Mouse (Mus musculus): ENCODE results near the gene Krt4.
A peak's percentile ranks its signal among the peaks of the same experiment; 100 is the strongest.

The Krt4 gene

DNA sequence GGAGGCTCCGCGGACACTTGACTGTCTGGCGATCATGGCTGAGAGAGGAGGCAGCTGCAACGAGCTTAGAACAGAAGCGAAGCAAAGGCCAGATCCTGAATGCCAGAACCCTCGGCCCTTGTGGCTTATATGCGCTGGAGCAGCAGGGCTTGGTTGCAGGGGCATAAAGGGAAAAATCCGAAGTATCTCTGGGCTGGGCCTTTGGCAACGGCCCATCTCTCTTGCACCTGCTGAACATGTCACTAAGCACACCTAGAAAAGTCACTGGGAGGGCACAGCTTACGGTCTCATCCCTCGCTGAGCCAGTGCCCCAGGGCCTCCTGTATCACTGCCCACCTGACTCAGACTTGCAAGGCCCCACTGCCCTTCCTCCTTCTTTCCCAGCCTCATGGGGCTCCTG lies at the start of gene Krt4:
TSS of gene Krt4 (minus strand) at position 101 of the 400 bp plus-strand sequence.
- DNase-seq (ENCODE audit: low spot score), result peak; percentile 26

DNA sequence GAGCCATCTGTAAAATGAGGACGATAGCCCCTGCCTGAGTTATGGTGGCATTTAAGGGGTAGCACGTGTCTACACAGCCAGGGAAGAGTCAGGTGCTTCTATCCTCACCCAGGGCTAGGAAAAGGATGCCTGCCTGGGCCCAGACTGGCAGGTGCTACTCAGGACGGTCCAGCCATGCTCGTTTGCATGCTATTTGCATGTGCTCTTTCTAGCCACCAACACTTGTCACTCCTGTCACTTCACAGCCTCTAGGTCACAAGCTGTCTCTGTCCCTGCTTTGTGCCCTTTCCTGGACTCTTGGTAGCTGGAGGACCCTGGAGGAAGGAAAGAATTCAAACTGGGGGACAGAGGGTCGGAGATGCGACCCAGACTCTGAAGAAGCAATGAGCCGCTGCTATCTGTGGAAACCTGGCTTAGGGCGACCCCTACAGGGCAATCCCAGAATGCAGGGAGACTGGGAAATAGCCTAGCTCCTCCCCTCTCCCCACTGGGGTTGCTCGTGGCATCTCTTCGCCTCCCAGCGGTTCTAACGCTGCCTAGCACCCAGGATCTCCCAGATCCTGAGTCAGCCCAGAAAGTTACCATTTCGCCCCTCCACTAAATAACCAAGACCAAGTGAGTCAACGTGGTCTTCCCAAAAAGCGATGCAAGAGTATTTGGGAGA lies 49.0 kb upstream of the Krt4 start:
- peak; percentile 97 for DNase-seq (ENCODE audit: low spot score)

DNA sequence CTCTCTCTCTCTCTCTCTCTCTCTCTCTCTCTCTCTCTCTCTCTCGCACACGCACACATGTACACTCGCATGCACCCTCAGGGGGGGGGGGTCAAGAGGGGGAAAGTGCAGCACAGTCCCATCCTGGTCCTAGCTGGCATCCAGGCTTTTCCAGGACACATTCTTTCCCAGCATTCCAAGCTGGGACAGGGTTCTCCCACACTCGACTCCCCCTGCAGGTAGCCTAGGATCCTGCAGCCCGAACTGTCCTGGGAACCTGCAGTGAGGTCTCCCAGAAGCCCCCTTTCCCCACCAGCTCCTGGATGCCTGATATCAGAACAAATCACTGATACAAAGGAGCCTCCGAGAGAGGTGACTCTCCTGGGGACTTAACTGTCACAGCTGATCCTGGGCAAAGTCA lies 46.0 kb upstream of the Krt4 start:
- peak; percentile 66 for DNase-seq (ENCODE audit: low spot score)

DNA sequence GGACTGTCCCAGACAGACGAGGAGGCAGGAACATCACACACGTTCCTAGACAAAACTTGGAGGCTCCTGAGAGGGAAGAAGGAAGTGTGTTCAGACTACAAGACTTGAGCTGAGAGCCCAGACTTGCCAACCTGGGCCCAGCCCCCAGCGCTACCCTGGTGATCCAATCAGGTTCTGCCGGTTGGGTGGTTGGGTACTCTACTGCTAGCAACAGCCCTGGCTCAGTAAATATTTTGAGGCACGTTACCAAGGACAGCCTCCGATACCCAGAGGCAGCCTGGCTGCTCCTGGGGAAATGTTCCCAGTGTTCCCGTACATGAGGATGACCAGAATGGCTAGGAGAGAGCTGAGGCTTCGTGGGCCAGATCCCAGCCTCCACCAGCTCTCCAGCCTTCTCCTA lies 42.3 kb upstream of the Krt4 start:
- DNase-seq (ENCODE audit: low spot score), result peak; percentile 86

DNA sequence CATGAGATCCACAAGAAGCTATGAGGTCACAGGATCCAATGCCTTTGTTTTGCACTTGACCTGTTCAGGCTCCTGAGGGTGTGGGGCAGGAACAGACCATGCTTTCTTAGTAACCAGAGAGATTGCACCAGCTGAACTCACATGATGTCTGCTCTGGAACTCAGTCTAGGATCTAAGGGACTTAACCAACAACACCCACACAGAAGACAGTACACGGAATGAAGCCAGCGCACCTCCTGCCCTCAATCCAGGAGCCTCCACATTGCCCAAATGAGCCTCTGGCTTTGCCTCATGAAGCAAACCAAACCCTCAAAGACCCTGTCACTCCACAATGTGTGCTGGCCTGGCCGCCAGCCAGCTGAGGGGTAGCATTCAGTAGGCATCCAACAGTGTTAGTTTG lies 34.4 kb upstream of the Krt4 start:
- no peak for DNase-seq (ENCODE audit: low spot score)

DNA sequence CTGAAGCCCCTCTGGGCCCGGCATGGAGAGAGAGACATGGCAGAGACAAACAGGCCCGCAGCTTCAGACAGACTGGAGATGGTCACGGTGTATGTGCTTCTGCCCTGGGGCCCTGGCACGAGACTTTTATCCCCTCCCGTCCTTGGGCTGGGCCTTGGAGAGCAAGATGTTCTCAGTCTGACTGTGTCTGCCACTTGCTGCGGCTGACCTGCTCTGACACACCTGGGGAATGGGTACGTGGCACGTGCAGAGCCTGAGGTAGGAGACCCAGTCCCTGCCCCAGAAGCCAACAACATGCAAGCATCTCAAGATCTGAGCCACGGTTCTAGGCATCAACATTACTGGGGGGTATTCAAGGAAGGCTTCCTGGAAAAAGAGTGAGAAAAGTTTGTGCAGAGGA lies 29.7 kb upstream of the Krt4 start, which contains the start of gene Krt78:
TSS of gene Krt78 (minus strand) at position 101 of the 400 bp plus-strand sequence.
- DNase-seq (ENCODE audit: low spot score), result no peak

DNA sequence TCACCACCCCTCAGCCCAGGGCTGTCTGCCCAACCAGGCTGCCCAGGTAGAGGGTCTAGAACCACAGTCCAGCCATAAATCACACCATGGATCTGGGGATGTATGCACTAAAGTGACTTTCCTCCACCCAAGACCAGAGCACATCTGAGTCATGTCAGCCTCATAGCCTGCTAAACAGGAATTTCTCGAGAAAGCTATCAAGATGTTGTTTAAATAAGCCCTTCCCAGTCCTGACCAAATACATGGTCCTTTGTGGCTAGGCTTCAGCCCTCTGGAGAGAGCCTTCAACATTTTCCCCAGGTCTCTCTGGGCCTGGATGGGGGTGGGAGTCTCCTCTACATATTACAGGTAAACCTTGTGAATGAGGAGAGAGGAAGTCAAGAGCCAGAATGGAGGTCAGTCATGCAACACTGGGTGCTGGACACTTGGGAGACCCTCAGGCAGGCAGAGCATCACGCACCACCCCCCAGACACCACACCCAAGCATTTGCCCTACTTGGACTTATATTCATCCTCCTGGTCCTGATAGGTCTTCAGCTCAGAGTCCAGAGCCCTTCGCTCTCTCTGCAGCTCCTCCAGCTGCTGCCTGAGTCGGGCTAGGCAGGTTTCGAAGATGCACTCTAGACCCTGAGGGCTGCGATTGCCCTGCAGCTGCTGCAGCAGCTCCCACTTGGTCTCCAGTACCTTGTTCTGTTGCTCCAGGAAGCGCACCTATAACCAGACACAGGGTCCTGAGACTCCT lies 28.4 kb upstream of the Krt4 start:
- DNase-seq (ENCODE audit: low spot score), result peak; percentile 40

DNA sequence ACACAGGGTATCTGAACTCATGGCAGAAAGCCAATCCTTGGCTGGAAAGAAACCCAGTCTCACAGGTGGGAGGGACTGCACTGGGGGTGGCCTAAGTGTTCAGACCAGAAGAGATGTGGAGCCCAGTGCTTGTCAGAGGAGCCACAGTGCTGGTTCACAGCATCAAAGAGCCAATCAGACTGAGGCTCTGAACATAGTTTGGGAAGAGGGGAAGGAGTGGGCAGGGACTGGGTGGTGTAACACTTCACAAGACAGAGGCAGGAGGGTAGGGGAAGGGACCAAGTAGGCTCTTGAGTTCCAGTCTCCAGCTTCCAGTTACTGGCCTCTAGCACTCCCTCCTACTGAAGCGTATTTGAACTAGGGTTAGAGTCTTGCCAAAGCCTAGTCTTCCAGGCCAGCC lies 20.9 kb upstream of the Krt4 start:
- no peak for DNase-seq (ENCODE audit: low spot score)

DNA sequence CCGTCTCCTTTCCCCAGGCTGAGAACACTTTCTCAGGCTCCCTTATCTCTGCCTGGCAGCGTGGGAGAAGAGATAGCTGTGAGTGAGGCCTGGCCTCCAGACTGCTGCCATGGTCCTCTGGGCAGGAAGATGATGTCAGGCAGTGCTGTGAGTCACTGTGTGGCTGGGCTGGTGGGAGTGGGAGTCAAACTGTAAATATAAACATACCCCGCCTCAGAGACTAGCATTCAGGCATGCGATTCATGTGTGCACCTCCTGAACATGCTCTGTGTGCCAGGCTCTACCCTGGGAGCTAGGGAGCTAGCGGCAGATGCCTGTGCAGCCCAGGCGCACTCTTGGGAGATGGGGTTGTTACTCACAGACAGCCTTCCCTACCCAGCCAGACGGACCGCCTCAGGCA lies 17.4 kb upstream of the Krt4 start:
- DNase-seq (ENCODE audit: low spot score), result peak; percentile 45

DNA sequence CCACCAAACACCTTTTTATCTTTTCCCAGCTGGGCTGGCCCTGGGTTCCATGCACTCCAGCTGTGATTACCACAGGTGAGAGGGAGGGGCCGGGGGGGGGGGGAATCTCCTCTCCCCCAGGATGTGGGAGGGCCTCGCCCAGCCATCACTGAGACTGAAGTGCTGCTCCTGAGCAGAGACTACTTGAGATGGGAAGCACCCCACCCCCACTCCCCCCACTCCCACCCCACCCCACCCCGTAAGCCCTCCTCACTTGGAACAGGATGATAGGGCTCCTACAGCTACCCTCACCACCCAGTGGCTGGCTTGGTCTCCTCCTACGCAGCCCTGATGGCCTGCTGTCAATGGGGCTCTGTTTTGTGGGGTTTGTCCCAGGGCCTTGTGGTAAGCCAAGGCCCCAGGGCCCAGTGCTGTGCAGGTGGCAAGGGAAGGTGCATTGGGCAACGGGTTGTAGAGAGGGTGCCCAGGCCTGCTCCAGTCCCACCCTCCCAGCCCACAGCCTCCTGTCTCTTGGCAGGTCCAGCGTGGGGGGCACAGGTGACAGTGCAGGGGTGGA lies 15.8 kb upstream of the Krt4 start, which contains the start of gene Krt79:
TSS of gene Krt79 (minus strand) at position 51 of the 556 bp plus-strand sequence.
- DNase-seq (ENCODE audit: low spot score), result no peak

DNA sequence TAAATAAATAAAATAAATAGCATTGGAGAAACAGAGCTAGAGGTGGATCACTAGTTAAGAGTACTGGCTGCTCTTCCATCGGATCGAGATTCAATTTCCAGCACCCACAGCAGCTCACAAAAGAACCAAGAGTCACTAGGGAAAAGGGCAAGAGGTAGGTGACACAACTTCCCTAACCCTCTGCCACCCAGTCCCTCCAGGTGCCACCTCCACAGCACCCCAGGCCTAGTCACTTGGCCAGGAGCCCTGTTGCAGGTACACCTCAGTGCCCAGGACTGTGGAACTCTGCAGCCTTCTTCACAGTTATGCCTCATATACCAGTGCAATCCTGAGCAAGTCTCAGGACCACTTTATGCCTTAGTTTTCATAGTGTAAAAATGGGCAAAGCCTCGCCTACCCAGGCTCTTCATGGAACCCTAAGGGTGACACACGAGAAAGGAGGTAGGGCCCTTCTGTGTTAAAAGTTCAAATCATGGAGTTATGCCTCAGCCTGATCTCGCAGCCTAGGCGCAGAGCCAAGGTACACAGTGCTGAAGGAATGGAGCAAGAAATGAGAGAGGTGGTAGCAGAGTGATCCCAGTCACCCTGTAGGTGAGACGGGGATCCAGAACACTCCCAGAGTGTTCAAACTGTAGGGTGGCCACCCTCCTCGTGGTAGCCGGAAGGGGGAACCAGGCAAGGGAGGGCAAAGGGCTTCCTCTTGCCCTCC lies 14.2 kb upstream of the Krt4 start:
- DNase-seq (ENCODE audit: low spot score), result peak; percentile 71

DNA sequence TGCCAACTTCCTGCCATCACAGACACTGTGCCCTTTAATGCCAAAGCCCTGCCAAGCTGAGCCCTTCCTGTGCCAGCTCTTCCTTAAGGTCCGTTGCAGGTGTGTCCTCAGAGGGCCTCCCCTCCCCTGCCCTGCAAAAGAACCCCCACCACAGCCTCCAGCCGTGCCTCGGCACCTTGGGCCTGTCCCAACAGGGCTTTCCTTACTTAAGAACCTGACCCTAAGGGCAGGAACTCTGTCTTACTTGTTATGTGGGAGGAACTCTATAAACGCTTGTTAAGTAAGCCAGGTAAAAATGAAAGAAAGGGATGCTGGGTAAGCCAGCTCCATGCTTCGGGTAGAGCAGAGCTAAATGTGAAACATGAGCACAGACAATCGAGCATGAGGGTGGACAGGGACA lies 8.5 kb upstream of the Krt4 start:
- no peak for DNase-seq (ENCODE audit: low spot score)

DNA sequence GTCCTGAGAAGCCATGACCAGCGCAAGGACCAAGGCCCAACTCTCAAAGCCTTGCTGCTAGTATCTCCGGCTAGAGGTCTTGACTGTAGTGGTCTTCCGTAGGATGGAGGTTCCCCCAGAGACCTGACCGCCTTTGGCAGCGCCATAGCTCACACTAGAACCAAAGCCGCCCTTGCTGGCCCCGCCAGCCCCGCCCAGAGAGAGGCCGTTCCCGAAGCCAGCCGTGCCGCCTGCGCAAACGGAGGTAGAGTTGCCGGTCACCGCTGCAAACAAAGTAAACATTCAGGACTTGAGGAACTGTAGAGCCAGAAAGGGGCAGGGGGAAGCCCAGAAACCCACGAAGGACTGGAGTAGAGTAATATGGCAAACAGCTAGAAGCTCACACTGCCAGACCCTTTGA lies 5.1 kb upstream of the Krt4 start:
- peak; percentile 72 for DNase-seq (ENCODE audit: low spot score)

DNA sequence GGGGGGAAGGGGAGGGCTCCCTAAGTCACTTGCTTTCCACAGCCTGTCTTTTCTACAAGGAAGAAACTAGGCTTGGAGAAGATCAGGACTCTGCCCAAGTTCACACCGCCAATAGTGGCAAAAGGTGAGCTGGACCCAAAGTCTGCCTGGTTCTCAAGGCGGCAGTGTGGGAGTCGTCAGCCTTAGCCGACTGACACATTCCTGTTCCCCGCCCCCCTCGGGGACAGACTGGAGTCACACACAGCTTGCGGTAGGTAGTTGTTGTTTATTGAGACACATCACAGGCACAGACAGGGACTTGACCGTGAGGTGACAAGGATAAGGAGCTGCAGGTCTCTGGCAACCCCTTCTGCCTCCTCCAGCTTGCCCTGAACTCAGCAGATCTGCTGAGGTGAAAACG lies 4.6 kb upstream of the Krt4 start:
- DNase-seq (ENCODE audit: low spot score), result peak; percentile 61

DNA sequence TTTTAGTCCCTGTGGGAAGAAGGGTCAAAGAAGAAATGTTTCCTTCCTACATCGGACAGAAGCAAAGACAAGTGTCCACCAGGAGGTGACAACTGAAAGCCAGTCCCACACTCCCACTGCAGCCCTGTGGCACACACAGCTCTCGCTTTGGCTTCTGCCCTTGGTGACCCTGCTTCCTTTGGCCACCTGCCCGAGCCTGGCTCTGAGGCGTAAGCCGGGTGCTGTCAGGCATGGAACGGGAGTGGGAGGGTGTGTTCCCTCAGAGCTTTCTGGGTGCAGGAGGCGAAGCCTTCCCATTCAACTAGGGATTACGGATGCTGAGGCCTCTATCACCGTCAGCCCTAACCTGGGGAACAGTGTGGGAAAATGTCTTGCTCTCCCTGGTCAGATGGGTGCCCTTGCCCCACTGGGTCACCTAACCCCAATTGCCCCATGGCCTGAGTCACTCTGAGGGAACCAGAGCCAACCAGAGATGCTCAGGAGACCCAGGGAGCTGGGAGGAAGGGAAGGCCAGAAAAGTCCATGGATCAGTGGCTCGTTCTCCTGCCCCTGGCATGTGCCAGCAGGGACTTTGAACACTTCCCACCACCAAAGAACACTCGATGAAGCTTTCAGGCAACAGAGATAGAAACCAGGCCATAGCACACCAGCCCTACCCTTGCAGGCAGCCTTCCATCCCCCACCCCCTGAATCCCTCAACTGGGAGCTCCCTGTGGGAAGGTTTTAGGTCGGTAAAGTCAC lies 3.0 kb upstream of the Krt4 start:
- DNase-seq (ENCODE audit: low spot score), result peak; percentile 68

DNA sequence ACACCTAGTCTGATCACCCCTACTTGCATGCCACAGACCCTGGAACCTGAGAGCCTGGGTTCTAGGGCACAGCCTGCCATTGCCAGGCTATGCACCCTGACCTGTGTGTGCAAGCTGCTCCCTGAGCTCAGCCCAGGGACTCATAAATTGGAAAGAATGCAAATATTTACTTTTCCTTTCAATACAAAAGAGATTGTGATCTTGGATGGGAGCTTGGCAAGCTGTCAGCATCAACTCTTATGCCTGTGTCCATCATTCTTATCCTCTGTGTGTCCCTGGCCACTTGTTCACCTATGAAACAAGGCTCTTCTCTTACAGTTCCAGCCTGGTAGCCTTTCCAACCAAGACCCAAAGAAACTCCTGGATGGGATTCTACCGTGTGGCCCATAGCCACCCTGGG lies 506 bp upstream of the Krt4 start:
- peak; percentile 32 for DNase-seq (ENCODE audit: low spot score)

DNA sequence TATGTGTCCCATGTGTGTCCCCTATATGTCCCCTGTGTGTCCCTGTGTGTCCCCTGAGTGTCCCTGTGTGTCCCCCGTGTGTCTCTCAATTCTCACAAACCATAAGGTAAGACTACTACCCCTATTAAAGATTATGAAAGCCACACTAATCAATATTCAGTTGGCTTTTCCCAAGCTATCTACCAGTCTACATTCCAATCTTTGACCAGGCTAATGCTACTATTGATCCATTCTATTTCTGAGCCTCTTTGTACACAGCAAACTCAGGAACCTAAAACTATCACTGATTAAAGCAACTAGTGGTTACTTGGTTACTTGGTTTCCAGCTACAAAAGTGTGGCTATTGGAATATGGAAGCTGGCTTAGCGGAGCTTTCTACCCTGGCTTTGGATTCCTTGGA lies 2.2 kb downstream of the Krt4 start:
- no peak for DNase-seq (ENCODE audit: low spot score)

DNA sequence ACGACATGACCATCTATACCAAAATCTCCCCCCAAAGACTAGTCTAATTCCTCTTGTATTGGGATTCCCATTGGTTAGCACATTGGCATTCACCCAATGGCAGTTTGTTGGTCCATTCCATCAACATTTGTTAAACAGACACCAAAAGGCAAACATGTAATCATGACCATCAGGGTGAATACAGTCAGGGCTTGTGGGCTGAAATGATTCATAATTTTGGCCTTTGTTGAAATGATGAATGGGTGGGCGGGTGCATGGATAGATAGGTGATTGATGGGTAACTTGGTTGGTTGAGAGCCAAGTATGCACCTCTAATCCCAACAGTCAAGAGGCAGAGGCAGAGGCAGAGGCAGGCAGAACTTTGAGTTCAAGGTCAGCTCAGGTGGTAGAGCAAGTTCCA lies 8.5 kb downstream of the Krt4 start:
- no peak for DNase-seq (ENCODE audit: low spot score)

DNA sequence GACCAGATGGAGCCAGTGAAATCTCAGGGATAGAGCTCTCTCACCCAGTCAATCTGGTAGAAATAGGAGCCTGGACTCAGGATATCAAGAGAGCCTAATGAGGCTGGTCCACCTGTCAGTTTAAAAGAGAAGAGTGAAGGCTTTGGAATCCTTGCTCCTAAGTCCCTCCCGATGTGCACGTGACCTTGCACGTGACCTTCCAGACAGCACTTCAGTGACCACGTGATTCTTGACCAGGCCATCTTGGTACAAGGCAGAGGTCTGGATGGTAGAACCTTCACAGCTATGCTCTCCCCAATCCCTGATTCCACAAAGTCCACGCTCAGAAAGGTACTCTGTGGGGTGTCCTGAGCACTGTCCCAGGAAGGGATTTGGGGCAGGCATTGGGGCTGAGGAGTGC lies 19.7 kb downstream of the Krt4 start:
- no peak for DNase-seq (ENCODE audit: low spot score)

DNA sequence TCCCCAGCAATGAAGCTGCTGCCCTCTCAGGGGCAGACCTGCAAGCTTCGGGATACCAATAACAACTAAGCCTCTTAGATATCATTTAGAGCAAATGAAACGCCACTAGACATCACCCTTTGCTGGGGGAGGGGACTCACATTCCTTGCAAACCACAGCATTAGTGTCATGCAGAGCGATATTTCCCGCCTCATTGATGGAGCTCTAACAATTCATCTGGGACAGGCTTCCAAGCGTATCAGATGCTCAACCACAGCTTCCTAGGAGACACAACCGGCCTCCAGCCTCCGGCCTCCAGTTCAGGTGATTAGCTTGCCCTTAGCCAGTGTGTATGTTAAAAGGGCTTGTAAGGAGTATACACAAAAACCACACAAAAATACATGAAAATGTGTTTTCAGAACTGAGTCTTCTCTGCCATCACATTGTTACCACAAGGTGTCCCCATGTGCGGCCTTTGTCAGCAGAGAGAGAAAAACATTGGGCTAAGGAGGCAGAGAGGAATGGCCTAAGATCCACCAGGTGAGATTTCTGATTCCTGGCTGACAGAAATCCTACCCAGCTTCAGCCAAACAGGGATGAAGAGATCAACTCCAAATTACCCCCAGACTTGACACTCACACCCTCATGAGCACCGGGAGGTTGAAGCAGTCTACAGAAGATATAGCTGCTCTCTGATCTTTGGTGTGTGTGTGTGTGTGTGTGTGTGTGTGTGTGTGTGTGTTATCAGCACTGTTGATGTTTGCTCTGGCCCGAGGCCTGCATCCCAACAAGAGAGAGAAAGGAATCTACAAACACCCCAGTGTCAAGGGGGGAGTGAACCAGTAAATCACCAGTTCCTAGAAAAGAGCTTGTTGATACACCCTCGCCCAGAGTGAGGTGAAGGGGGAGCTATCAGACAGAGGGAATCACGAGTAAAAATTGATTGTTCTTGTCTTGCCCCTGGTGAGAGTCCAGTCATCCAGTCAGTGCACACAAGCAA lies 22.1 kb downstream of the Krt4 start:
- peak; percentile 31 for DNase-seq (ENCODE audit: low spot score)

DNA sequence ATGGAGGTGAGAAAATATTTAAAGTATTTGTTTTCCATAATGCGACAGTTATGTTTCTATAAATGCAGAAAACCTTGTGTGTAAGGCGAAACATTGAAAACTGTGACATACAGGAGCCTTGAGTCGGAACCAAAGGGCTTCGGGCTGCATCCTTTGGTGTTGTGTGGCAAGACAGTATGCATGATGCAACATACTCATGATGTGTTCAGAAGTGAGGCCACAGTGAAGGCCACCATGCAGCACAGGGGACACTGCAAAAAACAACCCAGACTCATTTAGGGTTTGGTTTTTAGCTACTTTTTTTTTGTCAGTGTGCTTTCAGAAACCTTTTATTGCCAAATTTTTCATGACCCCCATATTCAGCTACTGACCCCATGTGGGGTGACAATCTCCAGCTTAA lies 29.3 kb downstream of the Krt4 start:
- no peak for DNase-seq (ENCODE audit: low spot score)
